Mouse (Mus musculus) C2C12 (cell line): ENCODE results near the gene Gm6993.

Experiments used
- CTCF ChIP-seq: IDR thresholded peaks from one replicate; pipeline ENCODE4 v1.5.1; 2011; ENCODE audit not compliant: control insufficient read depth, insufficient read depth, insufficient read length
- USF1 ChIP-seq: IDR thresholded peaks from one replicate; pipeline ENCODE4 v1.6.1; 2011; ENCODE audit warnings: low read depth, mild to moderate bottlenecking, control low read depth, moderate library complexity

DNA sequence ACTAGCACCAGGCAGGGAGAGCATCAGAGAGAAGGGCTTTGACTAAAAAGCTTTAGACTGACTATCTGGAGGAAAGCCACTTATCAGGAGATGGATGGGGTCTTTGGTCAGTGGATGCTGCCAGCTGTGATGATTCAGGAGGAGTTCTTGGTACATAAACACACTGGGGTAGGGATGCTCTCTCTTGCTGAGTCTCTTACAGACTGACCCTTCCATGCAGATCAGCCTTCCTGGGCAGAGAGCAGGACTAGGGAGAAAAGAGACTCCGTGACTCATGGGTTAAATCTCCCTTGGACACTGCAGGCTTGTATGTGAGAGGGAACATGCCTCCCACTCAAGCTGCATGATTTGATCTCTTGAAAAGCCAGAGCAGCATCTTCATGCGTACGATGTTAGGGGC is 5.6 kb downstream of the Gm6993 start:
- TF ChIP-seq USF1 (no peak), CTCF (no peak)
